Mouse (Mus musculus) liver, embryonic 14.5 days (tissue): ENCODE measurements around the gene Myo15. TPM values are rescaled to one million over a fixed set of nuclear protein-coding genes. Genes with fewer than 3 reads are reported as not detected.

ENCODE experiments used
- ATAC-seq: fragments of 200-750 bp; cut with Nextera tagmentation; 2 replicates; pipeline ENCODE4 v1.8.0; 2017; ENCODE audit warnings: moderate number of reproducible peaks, mild to moderate bottlenecking, moderate library complexity; ENCODE audit not compliant: insufficient read depth
- DNase-seq, 3 experiments: peaks; one replicate each; pipeline ENCODE4 v3.0.0-alpha.2; 2012 to 2013; ENCODE audit warnings: low read depth in 3 of 3, low spot score in 3 of 3
- H3K27ac ChIP-seq: fragments of 300-500 bp; sonication (generic); 2 replicates; pipeline ENCODE4 v1.5.1; 2014; ENCODE audit warnings: moderate library complexity, mild to moderate bottlenecking, control low read depth, inconsistent platforms
- H3K27me3 ChIP-seq: fragments of 300-500 bp; sonication (generic); 2 replicates; pipeline ENCODE4 v1.6.1; 2014; ENCODE audit warnings: mild to moderate bottlenecking, low read length, moderate library complexity; ENCODE audit not compliant: control insufficient read depth, insufficient read depth
- H3K36me3 ChIP-seq: fragments of 300-500 bp; sonication (generic); replicated peaks from 2 replicates; pipeline ENCODE4 v1.6.1; 2014; ENCODE audit warnings: low read depth; ENCODE audit not compliant: control insufficient read depth, insufficient read depth
- H3K4me1 ChIP-seq, 2 experiments: fragments of 200-500 bp in 1 of 2; fragments of 300-500 bp in 1 of 2; sonication (generic) in 1 of 2; replicated peaks; 2 replicates each; pipeline ENCODE4 v1.6.1; 2012 to 2014; ENCODE audit warnings: antibody characterized with exemption in 1 of 2, inconsistent platforms in 1 of 2, low read length in 1 of 2; ENCODE audit not compliant: control insufficient read depth in 2 of 2, insufficient read depth in 2 of 2
- H3K4me2 ChIP-seq: fragments of 300-500 bp; sonication (generic); 2 replicates; pipeline ENCODE4 v1.6.1; 2014; ENCODE audit warnings: low read depth, mild to moderate bottlenecking, control low read depth, moderate library complexity
- H3K4me3 ChIP-seq, 2 experiments: fragments of 200-500 bp in 1 of 2; fragments of 300-500 bp in 1 of 2; sonication (generic) in 1 of 2; 2 replicates each; pipeline ENCODE4 v1.5.1; 2012 to 2014; ENCODE audit warnings: low read depth in 2 of 2, low read length in 2 of 2, mild to moderate bottlenecking in 2 of 2, control low read depth in 1 of 2, inconsistent platforms in 1 of 2, moderate library complexity in 1 of 2; ENCODE audit not compliant: insufficient read depth in 1 of 2
- H3K9ac ChIP-seq: fragments of 300-500 bp; sonication (generic); replicated peaks from 2 replicates; pipeline ENCODE4 v1.6.1; 2014; ENCODE audit warnings: mild to moderate bottlenecking, control low read depth, moderate library complexity
- H3K9me3 ChIP-seq: fragments of 300-500 bp; sonication (generic); 2 replicates; pipeline ENCODE4 v1.6.1; 2016; ENCODE audit warnings: low read length, mixed read lengths; ENCODE audit not compliant: control insufficient read depth
- CTCF ChIP-seq: IDR thresholded peaks from 2 replicates; pipeline ENCODE4 v1.5.1; 2016; ENCODE audit warnings: antibody characterized with exemption, low read depth, control low read depth
- EP300 ChIP-seq: IDR thresholded peaks from 2 replicates; pipeline ENCODE4 v1.6.1; 2016; ENCODE audit warnings: antibody characterized with exemption, low read depth
- WGBS: fragments of 180-500 bp; shearing (Covaris S2); extraction: QIAGEN DNeasy Blood & Tissue Kit; methylation state at CpG from one replicate; pipeline ENCODE4 v1.1.7; 2014; ENCODE audit not compliant: insufficient replicate concordance; 5-methylcytosine and 5-hydroxymethylcytosine counted together
- polyA plus RNA-seq, 2 experiments: library from polyadenylated mRNA; depleted of rRNA in 1 of 2; stranded (reverse) in 1 of 2; unstranded in 1 of 2; fragments of >200 nt; fragmentation: Nextera tagmentation in 1 of 2; extraction: Ambion mirVana in 1 of 2; gene quantifications; 2 replicates each; pipeline versions ENCODE4 v1.2.1 to v1.2.3; 2012 to 2014

Gene Myo15
- polyA plus RNA-seq, 2 experiments = 0.18 to 0.64 TPM

DNA sequence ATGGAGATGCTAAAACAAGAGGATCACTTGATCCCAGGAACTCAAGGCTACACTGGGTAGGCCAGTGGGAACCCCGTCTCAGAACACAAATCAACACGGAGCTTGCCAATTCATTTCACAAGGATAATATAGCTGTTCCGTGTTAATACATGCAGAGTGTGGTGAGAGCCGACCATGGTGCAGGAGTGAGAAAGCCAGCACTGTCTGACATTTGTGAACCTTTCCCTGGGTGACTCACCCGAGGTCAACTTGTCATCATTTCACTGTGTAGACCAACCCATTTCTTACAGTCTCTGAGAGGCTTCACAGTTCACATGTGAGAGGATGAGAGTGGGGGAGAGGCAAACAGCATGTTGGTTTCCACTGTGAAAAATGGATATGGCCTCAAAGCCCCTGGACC lies 52.9 kb downstream of the Myo15 start:
- Histone ChIP-seq H3K36me3 (no peaks in the 10 kb centered on the region), H3K4me2 (no peak overlapping the region), H3K9me3 (no peaks in the 10 kb centered on the region), H3K27ac (no peak overlapping the region), H3K4me3 (no peak overlapping the region), H3K27me3 (no peaks in the 10 kb centered on the region), H3K4me1 (no peaks in the 10 kb centered on the region), H3K9ac (no peak overlapping the region)
- DNase-seq = no peak
- no peak for ATAC-seq
- 58% methylated on average over 5 of the region's 5 CpGs for WGBS
- TF ChIP-seq CTCF (no peak), EP300 (no peak)

DNA sequence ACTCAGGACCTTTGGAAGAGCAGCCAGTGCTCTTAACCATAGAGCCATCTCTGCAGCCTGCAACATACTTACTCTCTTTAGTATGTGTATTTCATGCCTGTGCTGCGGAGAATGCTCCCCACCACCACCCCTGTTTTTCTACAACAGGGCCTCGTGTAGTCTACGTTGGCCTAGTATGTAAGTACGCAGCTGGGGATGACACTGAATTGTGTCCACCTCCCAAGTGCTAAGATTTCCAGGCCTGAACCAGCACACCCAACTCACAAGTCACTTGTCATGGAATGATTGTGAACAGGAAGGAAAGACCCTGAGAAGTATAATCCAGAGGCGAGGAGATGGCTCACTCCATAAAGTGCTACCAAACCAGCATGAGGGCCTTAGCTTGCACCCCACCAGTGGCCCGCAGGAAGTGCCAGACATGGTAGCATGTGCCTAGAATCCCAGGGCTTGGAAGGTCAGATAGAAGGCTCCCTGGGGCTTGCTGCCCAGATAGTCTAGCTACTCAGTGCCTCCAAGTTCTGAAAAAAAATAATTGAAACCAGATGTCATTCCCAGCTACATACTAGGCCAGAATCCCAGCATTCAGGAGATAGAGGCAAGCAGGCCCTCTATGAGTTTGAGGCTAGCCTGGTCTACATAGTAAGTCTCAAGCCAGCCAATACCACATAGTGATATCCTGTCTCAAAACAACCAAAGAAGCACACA lies 53.7 kb downstream of the Myo15 start:
- no peak for DNase-seq

DNA sequence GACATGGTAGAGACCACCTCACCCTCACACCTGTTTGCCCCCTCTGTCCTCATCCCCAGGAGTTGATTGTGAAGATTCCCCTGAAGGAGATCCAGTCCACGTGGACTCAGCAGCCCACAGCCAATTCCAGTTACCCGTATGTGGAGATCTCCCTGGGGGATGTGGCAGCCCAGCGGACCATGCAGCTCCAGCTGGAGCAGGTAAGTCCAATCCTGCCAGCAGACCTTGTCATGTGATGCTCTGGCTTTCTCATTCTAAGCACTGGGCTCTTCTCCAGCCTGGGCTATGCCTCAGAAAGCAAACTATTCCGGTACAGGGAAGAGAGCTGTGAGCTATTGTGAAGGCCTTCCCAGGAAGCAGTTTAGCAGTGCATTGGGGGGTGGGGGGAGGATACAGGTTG lies 57.3 kb downstream of the Myo15 start:
- Histone ChIP-seq H3K9me3 (no peaks in the 10 kb centered on the region), H3K27ac (no peak overlapping the region), H3K9ac (no peak overlapping the region), H3K4me3 (no peak overlapping the region), H3K27me3 (no peaks in the 10 kb centered on the region), H3K4me2 (no peak overlapping the region), H3K36me3 (no peaks in the 10 kb centered on the region), H3K4me1 (no peaks in the 10 kb centered on the region)
- ATAC-seq (no peak), DNase-seq (no peak)
- TF ChIP-seq EP300 (no peak), CTCF (no peak)
- WGBS = 67% methylated on average over 4 of the region's 4 CpGs

More for the DNA sequence above, 53.7 kb downstream of the Myo15 start:
- Histone ChIP-seq H3K4me3 (no peak overlapping the region), H3K4me2 (no peak overlapping the region), H3K9ac (no peak overlapping the region), H3K9me3 (no peaks in the 10 kb centered on the region), H3K27me3 (no peaks in the 10 kb centered on the region), H3K4me1 (no peaks in the 10 kb centered on the region), H3K36me3 (no peaks in the 10 kb centered on the region), H3K27ac (no peak overlapping the region)
- 71% methylated on average over 6 of the region's 6 CpGs for whole genome bisulfite sequencing
- ATAC-seq = no peak
- TF ChIP-seq EP300 = no peak
- TF ChIP-seq CTCF = no peak

DNA sequence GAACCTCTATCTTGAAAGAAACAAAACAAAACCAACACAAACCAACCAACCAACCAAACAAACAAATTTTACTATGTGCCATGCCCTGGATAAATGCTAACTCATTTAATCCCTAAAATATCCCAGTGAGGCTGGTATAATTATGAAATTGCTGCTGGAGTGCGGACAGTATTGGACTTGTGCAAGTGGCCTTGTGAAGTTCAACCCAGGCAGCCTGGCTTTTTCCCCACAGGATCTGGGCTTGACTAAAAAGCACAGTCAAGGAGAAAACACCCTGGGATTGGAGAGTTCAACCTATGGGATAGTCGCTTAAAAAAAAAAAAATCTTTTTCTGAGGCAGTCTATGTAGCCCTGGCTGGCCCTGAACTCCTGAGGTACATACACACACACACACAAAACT lies 66.5 kb downstream of the Myo15 start:
- WGBS = 84% methylated on average over 2 of the region's 2 CpGs
- H3K9ac ChIP-seq = no peak overlapping the region
- DNase-seq = no peak

DNA sequence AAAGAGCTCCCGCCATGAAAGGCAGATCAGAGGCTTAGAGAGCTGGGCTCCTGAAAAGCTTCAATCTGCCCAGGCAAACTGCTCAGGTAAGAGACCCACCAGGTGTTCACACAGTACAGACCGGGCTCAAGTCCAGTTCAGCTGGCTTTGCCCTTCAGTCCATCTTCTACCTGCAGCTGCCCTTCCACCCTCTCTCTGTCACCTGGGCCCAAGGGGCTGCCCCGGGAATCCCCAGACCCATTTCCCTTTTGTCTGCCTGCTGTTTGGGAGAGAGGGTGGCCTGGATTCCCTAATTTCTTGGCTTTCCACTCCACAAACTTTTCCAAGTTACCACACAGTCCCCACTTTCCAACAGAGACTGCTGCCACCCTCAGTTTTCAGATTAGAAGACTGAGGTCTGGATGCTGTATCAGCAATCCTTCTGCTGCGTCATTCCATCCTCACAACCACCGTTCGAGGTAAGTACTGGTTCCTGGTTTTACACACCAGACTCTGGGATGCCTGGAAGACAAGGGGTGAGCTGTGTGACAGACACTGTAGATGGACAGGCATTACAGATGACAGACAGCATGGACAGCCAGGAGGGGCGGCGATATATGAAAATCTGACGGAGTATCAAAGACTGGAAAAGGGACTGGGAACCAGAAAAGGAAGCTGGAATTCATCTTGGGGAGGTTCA lies 67.2 kb downstream of the Myo15 start, which contains the start of gene Alkbh5:
TSS of gene Alkbh5 (plus strand) at position 202 of the 679 bp plus-strand sequence.
- Histone ChIP-seq H3K4me3 (peak within 1 kb of the TSS; percentile 82 to 87), H3K4me1 (peaks cover 16 to 19% of the 10 kb centered on the region in 2 experiments), H3K36me3 (no peaks in the 10 kb centered on the region; the same call in none of the 2 replicates), H3K4me2 (peak within 1 kb of the TSS; percentile 96), H3K27me3 (no peaks in the 10 kb centered on the region), H3K9ac (peak within 1 kb of the TSS; percentile 86), H3K27ac (peak within 1 kb of the TSS; percentile 97), H3K9me3 (no peaks in the 10 kb centered on the region)
- ATAC-seq (no peak), DNase-seq (peak in 2 of 3 experiments; percentile 35 to 41)
- 24% methylated on average over 9 of the region's 9 CpGs for WGBS
- TF ChIP-seq CTCF = no peak
- TF ChIP-seq EP300 = no peak

More for the DNA sequence above, 66.5 kb downstream of the Myo15 start:
- no peaks in the 10 kb centered on the region; the same call in 1 of the 2 replicates for H3K36me3 ChIP-seq
- H3K4me2 ChIP-seq = no peak overlapping the region
- no peak for TF ChIP-seq EP300
- no peak for TF ChIP-seq CTCF
- H3K27me3 ChIP-seq = no peaks in the 10 kb centered on the region
- H3K9me3 ChIP-seq = no peaks in the 10 kb centered on the region
- H3K27ac ChIP-seq = no peak overlapping the region
- ATAC-seq = no peak
- peaks cover 14% of the 10 kb centered on the region in 2 experiments for H3K4me1 ChIP-seq
- no peak overlapping the region for H3K4me3 ChIP-seq
